Mouse (Mus musculus) cerebellum, postnatal 14 days (tissue): ENCODE measurements around the gene Csf2.
A peak's percentile ranks its signal among the peaks of the same experiment; 100 is the strongest.
"Not testable (repeated sequence)": the region's sequence is repeated elsewhere in the genome, so short reads cannot be mapped to it uniquely, and the experiment has no call there.

Experiments used
- DNase-seq, 2 experiments: peaks; one replicate each; pipeline ENCODE4 v3.0.0; 2021; ENCODE audit warnings: mixed read lengths in 2 of 2

The Csf2 gene

DNA sequence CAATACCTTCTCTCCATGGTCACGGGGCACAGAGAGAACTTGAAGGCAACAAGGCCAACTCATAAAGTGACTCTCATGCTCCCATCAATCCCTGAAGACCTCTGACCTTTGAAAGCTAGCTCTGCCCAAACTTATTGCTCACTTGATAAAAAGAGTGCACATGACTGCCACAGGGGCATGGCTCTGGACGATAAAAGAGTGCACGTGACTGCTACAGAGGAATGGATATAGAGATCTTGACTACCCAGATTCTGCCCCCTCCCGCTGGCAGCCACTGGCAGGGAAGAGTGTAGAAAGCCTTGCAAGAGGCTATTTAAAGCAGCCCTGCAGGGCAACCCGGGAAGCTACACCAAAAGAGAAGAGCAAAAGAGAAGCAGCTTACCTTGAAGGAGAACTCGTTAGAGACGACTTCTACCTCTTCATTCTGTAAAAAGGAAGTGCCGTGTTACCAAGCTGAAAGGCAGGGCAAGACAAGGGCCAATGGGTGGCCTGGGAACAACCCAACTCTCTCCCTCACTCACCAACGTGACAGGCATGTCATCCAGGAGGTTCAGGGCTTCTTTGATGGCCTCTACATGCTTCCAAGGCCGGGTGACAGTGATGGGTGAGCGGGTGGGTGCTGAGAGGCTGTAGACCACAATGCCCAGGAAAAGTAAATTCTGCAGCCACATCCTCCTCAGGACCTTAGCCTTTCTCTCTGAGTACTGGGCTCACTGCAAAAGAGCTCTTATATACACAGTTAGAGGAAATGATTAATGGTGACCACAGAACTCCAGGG is at the start of gene Csf2:
Gene Csf2, minus strand, starts transcription at position 728 of the 778 bp plus-strand sequence.
- no peak for DNase-seq

DNA sequence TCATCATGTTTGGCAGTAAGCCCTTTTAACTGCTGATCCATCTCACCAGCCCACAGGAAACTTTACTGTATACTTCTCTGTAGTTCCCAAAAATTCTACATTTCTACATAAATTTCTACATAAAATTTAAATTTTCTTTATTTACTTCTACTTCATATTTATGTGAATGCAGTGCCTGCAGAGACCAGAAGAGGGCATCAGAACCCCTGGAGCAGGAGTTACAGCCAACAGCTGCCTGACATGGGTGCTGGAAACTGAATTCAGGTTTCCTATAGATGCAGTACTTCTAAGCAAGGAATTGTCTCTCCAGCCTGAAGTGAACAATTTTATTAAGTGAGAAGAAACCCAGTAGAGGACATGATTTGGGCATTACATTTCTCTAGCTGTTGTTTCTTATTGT is 49.3 kb upstream of the Csf2 start:
- no peak for DNase-seq

DNA sequence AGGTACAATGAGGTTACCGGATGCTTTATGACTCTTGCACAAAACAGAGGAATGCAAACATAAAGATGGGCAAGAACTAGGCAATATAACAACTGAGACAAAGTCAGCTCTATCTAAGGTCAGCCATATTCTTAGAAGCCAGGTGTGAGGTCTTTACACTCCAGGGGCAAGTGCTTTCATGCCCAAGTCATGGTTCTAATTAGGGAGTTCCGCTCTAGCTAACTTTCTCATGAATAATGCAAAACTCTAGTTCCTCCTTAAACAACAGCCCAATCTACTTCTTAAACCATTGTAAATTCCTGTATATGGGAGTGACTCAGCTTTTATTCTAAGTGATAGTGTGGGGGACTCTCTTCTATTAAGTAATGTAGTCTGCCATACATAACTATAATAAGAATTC is 48.0 kb upstream of the Csf2 start:
- not testable (repeated sequence) for DNase-seq

DNA sequence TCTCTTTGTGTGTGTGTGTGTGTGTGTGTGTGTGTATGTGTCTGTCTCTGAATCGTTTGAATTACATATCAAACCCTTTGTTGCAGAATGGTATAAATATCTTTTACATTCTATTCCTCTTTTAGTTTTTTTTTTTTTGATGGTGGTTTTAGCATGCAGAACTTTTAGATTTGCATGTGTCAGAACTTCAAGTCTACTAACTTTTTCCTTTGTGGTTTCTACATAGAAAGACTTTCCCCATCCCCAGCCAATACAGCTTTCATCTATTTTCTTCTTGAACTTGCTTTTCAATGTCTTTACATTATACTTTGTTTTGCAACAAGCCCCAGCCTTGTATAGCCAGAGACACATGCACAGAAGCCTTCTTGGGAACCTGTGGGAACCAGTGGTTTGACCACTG is 47.3 kb upstream of the Csf2 start:
- DNase-seq = no peak

DNA sequence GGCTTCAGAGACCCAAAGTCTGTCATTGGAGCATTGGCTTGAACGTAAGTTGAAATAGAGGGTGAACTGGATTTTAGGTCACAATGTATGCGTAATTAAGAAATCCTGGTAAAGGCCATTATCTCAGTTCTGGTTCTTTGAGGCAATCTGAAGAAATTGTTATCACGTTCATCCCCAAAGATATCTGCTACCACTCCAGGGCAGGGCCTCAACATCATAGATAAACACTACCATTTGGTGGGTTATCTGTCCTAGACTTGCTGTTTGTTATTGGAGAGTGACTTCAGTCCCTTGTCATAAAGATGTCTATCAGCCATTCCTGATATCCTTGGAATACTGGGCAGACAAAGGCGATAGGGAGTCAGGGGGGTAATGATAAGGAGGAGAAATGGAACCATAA is 46.5 kb upstream of the Csf2 start:
- DNase-seq = no peak

DNA sequence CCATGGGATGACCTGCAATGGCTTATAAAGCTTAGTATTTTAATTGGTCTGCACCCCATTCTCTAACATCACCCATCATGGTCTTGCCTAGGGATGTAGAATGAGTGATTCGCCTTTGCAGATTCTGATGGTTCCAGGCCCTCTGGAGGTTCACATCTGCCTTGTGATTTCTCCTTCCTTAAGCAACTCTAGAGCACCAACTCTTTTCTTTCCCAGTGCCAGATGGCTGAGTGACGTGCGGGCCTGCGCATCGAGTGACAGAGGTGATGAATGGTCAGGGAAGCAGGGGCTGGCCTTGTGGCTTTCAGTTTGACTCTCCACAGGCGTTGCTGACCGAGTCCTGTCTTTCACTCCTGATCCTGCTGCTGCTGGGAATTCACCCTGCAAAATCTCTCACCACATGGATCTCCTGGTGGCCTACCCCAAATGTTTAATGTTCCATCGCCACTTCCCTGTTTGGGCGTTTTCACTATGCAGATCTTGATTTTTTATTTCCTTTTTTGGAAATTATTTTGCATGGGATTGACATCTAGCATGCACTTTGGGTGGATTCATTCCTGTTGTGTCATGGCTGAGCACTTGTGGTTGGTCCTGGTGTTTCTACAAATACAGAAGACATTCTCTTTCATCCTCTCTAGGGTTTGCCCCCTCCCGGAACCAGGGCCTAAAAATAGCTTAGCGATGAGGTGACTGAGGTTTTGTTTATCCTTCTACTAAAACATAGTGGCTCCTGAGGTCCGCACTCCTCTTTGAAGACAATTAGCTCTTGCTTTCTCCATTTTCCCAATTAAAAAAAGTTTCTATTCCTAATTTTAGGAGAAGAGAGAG is 44.7 kb upstream of the Csf2 start:
- DNase-seq = no peak

DNA sequence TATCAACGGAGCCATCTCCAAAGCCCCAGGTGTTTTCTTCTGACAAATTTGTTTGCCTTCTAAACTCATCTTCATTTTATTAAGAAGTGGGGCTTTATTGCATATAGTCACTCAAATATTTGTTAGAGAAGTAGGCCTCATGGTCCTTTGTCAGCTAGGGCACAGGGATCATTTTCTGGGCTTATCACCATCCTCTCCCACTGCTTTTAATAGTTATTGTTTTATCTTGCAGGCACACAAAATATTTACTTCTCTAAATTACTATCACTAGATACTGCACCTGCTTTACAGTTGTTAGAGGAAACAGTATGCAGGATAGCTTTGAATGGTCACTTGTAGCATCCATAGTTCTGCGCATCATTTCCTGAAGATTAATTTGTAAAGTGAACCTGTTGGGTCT is 42.7 kb upstream of the Csf2 start:
- no peak for DNase-seq

DNA sequence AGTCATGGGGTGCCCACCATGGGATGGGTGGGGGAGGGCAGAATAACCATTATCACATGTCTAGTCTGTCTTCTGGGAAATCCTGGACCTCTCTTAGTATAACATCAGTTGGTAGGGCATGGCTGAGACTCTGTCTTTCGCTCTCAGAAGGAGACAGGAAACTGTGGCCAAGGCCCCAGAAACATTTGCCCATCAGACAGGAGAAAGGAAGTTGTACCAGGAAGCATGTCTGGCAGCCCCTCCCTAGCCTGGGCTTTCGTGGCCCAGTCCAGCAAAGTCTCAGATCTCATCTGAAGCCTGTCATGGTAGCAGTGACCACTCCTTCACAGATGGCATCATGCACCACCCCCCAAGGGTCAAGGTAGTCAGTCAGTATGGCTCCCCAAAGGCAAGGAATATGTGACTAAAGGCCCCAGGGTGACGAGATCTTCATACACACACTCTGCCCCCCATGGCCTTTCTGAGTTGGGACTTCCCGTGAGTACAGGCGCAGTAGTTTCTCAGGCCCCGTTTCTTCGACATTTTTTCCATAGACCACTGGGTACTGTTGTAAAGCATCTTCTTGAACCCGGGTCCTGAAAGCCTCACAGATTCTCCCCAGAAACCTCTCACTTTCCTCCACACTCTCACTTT is 38.5 kb upstream of the Csf2 start:
- DNase-seq = no peak

DNA sequence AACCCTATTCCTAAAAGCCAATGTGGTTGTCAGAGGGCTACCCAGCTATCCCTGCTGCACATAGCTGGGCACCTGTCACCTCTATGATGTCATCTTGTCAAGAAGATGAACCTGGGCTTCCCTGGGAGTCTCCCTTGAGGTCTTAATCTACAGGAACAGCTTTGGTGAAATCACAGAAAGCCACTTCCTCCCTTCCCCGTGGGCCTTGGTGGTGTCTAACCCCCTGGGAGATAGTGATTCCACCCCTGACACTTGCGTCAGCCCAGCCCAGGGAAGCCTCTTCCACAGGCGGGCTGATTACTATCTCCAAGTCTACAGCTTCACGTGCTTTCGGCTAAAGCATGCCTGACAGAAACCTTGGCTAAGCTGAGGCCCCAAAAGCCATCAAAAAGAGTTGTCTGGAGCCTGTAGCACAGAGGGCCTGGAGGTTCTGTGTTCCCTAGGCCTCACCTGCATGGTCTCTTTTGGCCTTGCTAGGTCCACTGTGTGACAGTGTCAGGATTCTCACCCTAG is 22.0 kb upstream of the Csf2 start:
- DNase-seq = no peak

DNA sequence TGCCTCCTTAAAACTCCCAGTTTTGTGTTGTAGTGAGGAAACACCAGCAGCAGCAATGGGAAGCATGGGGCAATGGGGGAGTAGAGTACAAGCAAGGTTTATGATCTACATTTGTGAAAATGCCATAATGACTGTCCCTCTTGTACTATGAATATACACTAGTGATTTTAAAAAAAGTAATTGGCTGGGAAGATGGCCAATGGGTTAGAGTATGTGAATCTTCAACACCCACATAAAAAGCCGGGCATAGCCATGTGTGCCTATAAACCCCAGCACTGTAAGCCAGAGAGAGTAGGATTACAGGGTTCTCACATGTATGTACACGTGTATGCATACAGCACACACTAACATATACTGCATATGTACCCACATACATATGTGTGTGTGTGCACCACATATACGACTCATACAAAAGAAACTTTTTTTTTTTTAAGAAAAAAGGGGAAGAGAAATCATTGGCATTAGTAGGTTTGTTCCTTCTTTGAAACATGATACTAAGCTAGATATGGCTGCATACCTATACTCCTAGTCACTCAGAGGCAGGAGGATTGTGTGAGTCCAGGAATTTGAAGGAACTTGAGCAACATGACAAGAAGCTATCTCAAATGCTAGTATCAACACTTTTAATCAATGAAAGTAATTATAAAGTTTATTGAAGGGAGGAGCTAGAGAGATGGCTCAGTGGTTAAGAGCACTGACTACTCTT is 19.9 kb upstream of the Csf2 start:
- no peak for DNase-seq

DNA sequence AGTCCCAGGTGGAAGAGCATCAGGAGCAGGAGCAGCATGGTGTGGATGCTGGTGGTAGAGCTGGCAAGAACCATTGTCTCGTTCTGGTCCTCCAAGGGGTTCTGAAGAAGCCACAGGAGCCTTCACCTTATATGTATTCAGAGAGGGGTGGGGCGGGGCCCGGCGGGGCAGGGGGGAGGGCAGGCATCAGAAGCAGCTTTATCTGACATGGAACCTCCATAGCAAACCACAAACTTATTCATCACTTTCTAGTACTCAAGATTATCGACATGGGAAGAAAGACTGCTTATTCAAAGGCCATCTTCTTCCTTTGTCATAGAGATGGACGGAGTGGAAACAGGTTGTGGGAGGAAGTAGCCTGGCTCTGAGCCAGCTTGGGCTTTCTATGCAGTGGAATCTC is 17.7 kb upstream of the Csf2 start, which contains the start of gene Il3:
Gene Il3, minus strand, starts transcription at position 101 of the 400 bp plus-strand sequence.
- DNase-seq = no peak

DNA sequence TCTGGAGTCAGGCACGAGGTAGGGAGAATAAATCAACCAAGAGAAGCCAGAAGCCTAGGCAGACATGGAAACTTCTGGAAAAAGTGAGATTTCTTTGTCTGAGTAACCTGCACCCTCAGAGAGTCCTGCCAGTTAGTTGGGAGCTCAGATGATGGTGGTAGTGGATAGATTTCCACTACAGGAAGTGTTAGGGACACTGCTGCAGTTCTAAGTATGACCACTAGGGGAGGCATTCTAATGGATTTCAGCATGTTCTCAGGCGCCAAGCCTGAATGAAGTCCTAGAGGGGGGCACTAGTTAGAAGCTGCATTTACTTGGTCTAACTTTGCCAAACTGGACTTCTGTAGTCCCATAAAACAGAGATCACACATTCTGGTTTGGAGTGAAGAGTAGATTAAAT is 15.1 kb upstream of the Csf2 start:
- peak; percentile 77 to 86 for DNase-seq

DNA sequence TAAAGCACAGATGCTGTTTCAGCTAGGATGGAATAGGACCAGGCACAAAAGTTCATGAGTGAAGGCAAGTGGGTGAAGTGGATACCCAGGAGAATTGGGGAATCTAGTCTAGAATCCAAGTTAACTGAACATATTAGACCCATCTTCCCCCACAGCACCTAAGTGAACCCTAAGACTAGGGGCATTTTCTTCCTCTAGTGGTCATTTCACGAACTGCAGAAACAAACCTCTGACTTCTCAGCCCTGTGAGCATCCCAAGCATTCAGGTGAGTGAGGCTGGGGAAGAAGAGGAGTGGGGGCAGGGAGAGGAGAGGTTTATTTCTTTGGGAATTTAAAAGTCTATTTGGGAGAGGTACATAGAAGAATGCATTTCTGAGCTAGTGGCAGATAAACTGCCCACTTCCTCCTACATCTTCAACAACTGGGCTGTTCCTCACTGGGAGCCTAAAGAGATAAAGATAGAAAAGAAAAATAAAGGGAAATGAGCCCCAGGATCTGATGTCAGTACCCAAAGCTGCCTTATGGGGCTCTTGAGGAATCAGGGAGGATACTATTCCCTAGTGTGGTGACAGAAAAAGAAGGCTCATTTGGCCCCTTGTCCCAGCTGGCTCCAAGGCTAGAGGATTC is 14.1 kb upstream of the Csf2 start:
- DNase-seq = no peak

DNA sequence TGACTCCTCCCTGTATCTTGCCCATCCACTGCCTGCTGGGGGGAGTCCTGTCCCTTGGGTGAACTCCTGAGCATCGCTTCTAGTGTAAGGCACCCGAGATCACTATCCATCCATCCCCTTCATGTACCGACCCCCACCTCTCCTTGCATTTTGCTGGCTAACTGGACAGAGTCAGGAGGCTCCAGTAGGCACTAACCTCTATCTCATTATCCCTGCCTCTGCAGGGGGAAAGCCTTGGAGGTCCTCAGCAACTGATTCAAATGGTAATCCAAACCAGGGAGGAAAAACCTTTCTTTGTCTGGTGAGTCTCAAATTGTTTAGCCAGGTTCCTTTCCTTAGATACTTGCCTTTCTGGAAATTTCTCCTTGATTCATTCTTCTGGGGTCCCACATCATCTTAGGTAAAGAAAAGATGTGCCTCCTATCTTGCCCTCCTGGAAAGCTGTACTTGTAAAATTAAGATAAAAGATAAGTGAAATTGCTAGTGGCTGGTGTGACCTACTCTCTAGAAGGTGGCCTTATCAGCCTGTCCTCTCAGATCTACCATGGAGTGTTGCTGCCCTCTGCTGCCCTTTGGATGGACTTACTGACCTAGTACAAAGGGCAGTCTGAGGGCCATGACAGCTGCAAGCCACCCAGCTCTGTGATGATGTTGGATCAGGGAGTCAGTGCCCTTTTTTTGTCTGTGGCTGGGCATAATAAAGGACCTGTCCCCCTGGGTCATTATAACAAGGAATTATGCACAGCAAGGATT is 7.3 kb upstream of the Csf2 start:
- peak; percentile 89 to 90 for DNase-seq

DNA sequence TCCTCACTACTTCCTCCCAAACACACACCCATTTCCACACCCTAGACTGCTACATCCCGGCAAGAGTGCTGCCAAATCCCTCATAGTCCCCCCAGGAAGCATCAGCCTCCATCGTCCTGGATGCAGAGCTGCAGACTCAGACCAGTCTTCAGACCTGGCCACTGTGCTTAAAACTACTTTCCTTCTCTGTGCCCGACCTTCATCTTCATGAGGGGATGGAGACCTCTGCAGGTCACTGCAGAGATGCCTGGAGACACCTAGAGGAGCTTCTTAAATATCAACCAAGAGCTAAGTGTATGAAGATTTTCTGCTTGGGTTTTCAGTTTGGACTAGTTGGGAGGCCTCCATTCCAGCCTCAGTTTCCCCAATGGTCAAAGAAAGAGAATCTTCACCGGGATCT is 4.6 kb upstream of the Csf2 start:
- DNase-seq = peak; percentile 51 to 56

DNA sequence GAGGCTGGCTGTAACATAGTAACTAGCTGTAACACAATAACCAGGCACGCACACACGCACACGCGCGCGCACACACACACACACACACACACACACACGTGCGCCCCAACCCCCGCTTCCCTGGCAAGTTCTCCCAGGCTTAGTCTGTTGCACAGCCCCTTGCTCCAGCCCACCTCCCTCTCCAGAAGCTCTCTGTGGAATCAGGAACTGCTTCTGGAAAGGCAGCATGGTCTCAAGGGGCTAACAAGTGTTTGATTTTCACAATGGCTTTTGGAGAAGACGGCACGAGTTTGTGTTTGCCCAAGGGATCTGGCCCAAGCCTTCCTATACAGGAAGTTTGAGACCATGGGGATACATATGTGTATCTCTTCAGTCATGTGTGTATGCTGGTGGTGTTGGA is 1.1 kb upstream of the Csf2 start:
- no peak for DNase-seq

DNA sequence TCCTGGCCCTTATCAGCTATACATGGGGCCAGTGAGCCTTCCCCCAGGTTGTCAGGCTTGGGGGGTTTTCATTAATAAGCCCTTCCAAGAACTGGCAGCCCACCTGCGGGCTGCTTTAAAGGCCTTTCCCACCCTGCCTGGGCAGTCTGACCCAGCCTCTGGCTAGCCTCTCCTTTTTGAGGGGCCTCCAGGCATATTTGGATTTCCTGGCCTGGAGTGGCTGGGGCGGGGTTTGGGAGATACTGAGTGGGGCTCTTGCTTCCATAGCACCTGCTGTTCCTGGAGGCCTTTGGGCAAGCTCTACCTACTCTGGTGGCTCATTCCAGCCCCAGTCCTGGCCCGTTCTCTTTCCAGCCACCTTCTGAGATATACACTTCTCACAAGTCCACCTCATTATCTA is 281 bp upstream of the Csf2 start:
- no peak for DNase-seq

DNA sequence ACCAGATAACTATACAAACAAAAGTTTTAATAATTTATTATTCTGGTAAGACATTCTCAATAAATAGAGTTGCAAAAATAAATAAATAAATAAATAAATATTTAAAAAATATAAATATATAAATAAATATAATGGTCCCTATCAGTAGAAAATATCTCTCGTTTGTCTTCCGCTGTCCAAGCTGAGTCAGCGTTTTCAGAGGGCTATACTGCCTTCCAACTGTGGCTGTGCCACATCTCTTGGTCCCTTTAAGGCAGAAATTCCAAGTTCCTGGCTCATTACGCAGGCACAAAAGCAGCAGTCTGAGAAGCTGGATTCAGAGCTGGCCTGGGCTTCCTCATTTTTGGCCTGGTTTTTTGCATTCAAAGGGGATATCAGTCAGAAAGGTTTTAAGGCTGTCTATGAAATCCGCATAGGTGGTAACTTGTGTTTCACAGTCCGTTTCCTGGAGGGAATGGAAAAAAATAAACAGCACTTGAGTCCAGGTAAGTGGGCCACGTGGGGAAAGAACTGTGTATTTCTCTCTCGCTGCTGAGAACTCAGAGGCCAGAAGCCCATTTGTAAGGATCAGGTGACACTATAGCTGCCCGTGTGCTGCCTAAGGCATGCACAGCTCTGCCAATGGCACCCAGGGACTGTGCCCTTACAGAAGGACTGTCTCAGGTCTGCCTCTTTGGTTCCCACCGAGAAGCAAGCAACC is 2.1 kb downstream of the Csf2 start:
- no peak for DNase-seq

DNA sequence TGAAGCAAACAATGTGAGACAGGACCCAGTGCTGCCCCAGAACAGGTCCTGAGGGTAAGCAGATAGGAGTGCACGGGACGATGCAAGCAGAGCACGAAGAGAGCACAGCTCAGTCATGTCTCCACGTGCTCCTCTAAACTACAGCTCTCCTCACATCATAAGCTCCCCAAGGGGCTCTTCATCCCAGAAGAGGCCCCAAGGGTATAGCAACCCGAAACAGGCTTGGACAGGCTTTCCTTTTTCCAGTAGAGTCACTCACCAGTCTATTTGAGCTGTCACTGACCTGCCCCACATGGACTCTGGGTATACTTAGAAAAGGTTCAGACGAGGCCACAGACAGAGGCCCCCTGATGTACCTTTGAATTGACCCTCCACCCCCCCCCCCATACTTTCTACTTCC is 5.0 kb downstream of the Csf2 start:
- DNase-seq = no peak

DNA sequence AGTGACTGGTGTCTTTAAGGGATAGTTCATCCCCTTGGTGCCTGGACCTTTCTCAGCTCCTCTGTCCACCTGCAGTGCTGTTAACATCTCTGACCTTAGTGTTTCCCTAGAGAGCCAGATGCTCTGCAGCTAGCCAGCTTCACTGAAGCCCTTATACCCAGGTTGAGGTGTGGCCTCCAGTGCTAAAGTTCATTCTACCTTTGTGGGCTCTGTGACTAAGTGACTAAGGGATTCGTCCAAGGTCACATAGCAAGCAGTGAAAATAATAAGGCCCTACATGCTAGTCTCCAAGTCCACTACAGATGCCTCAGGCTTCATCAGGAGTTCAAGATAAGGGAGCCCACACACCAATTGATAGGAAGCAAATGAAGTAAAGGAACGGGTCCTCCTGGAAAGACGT is 7.0 kb downstream of the Csf2 start:
- no peak for DNase-seq

DNA sequence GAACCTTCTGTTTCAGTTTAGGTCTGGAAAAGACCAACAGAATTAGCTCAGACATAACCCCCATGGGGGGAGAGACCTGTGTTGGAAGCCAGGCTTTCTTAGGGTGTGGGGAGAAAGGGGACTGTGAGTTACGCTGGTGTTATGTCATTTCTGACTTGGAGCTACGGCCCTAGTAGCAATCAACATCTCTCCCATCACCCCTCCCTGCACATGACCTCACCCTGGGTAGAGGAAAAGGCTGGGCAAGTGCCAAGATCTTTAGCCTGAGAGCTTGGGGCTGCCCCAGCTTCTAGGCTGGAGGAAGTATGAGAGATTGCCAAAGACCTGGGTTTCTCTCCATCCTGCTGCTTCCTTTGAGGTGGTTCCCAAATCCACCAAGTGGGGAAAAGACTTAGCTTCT is 12.5 kb downstream of the Csf2 start:
- peak; percentile 41 to 66 for DNase-seq
